Mouse (Mus musculus) heart, adult 2 months (tissue): Measurements from ENCODE around the gene Dgat2.

Experiments used
- CTCF ChIP-seq: fragments of 200-600 bp; IDR thresholded peaks from 2 replicates; pipeline ENCODE4 v1.8.1; 2022; ENCODE audit warnings: antibody characterized with exemption, mild to moderate bottlenecking, moderate library complexity
- EP300 ChIP-seq: fragments of 200-500 bp; IDR thresholded peaks from 2 replicates; pipeline ENCODE4 v1.6.1; 2011; ENCODE audit warnings: low read depth, low read length, control low read depth; ENCODE audit not compliant: insufficient read depth
- POLR2A ChIP-seq: fragments of 200-500 bp; IDR thresholded peaks from 2 replicates; pipeline ENCODE4 v1.6.1; 2011; ENCODE audit warnings: mild to moderate bottlenecking, low read depth, low read length, control low read depth; ENCODE audit not compliant: insufficient read depth

- TF ChIP-seq CTCF (no peak), EP300 (no peak), POLR2A (no peak)
Measured at GRCm38 (mm10) chr7:99230061-99230747, 47.7 kb upstream of the Dgat2 start.
